Mouse (Mus musculus): Measurements from ENCODE around the gene Ruvbl2.
"Not testable (repeated sequence)": the region's sequence is repeated elsewhere in the genome, so short reads cannot be mapped to it uniquely, and the experiment has no call there.

The Ruvbl2 gene

GRCm38 (mm10) chr7:45420615-45420919, 17.3 kb downstream of the Ruvbl2 start, which contains the start of gene Lhb:
Gene Lhb, plus strand, starts transcription at chr7:45420820.
- DNase-seq = no peak

DNA sequence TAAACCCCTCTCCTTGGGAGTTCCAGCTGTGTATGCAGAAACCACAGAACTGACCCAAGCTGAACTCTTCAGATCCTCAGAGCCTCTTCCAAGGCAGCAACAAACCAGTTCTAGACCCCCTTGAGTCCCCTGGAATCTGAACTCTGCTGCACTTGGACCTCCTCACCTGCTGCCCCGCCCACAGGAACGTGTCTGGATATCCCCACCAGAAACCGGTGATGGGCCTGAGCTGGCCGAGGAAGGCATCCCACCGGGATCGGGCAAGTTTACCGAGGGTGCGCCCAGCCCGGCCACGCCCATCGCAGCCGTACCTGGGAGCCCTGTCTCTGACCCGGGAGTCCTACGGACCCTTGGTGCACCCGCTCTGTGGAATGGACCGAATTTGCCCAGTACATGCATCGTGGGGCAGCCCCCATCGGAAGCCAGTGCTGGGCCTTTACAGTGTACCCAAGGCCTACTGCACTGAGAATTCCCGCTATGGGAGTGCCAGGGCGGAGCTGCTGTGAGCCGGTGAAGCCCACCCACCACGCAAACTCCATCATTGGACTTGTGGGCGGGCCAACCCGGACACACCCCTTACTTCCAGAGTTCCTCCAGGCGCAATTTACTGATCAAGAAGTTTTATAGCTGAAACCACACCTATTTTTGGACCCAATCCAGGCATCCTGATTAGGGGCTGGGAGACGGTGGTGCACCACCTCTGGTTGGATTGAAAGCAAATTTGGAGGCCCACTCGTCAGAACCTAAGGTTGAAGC, 17.9 kb downstream of the Ruvbl2 start:
- no peak for DNase-seq

DNA sequence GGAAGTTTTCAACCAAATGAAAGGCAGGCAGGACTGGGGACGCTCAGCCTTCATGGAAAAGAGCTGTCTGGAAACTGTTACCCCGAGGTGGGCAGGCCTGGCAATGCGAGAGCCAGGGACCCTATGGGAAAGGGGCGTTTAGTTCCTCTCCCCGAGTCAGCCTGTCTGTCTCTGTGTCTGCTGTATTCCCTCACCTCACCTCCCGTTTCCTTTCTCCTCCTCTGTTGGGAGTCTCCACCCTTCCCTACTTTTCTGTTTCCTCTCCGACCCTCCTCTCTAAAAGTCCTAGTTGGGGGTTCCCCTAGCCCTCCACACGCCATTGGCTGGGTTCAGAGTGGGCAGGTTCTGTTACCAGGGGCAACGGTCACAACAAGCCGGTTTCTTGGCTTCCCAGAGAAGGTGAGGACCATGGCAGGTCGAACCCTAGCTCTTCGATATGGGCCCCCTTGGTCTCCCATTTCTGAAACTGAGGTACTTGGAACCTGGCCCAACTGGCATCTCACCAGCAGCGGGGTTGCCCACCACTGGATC, 19.9 kb downstream of the Ruvbl2 start:
- no peak for DNase-seq

- no peak for DNase-seq
These were observed 22.3 kb downstream of the Ruvbl2 start for GRCm38 (mm10) chr7:45415636-45416035.

DNA sequence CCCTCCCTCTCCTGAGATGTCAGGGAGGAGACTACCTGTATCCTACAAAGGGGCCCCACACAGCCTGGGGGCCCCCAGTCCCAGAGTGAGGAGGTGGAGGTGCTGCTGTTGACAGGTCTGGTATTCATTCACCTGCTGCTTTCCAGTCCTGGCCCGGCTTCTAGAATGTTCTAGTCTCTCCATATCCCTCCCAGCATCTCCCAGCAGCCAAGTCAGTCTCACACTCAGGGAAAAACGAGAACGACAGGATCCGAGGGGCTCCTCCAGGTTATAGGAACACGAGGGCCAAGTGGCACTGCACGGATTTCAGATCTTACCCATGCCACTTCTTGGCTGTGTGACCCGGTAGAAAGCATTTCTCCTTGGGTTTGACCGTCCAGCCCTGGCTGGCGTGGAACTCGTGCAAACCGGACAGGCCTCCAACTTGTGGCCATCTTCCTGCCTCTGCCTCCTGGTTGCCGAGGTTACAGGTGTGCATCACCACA, 23.1 kb downstream of the Ruvbl2 start:
- DNase-seq = no peak

DNA sequence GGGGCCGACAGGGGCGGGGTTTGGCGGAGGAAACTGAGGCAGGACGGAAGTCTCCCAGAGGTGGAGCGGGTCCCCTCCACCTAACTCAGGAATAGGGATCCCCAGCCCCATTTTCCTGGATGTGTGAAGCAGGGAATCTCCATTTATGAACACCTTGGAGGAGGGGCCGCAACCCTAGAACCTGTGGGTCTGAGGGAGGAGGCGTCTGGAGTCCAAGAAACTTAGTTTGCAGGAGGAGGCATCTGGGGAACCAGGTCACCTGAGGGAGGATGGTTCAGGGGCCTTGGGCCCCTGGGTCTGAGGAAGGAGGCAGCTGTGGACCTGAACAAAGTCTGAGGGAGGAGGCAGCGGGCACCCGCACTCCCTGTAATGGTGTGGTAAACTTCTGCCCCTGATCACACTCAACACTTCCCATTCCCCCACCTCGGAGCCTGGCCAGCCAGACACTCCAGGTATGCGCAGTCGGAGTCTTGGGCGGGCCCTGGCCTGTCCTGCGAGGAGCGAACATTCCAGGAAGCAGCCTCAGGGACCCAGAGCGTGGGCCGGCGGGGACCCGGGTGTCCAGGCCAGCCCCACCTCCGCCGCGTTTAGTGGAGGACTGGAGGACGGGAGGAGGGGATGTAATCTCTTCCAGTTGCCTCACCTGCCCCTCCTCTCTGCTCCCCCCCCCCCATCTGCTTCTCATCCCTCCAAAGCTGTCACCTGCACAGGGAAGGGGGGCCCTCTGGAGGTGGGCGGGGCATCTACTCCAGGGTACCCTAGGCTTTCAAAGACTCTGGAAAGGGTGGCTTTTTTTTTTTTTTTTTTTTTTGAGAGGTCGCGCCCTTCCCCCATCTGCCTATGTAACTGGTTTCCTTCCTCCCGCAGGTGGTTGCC, 23.8 kb downstream of the Ruvbl2 start:
- peak; percentile 54 for DNase-seq

DNA sequence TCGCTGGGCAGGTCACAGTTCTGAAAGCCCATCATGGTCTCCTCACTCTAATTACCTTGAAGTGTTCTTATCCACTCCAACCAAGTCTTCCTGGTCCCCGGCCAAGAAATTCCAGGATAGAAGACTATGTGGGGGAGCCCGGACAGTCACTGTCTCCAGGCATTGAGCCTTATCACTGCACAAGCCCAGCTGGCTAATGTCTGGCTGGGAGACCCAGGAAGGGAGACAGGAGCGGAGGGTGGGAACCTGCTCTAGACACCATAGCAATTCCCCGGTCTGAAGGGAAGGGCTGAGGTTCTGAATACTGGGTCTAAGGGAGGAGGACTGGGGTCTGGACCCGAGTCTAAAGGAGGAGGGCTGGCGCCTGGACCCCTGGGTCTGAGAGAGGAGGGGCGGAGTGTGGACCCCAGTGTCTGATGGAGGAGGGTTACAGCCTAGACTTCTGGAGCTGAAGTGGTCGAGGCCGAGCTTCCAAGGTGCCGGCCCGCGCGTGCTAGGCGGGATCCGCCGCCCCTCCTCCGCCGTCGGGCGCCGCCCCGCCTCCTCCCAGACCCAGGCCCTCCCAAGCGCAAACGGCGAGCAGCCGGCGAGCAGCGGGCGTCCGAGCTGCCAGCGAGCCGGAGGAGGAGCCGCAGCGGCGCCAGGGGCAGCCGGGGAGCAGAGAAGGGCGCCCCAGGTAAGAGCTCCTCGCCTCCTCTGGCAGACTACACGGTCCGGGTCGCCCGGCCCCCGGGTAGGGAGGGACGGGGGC, 24.6 kb downstream of the Ruvbl2 start, which contains the start of gene Ntf5:
TSS of gene Ntf5 (plus strand) at position 583 of the 751 bp plus-strand sequence.
- DNase-seq = no peak

DNA sequence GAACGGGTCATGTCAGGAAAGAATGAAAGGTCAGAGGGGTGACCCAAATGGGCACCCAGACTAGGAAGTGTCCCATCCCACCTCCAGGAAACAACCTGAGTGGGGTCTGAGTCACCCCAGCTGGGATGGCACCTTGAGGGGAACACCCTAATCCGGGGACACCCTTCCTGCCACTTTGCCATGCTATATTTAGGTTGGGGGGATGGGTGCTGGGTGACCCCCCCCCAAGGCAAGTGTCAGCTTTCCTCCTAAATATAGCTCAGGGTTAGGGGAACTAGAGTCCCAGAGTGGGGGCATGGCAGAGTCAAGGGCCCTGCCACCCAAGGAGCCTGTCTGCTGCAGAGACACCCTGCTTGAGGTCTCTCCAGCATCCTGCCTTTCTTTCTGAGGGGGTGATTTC, 25.5 kb downstream of the Ruvbl2 start:
- no peak for DNase-seq

DNA sequence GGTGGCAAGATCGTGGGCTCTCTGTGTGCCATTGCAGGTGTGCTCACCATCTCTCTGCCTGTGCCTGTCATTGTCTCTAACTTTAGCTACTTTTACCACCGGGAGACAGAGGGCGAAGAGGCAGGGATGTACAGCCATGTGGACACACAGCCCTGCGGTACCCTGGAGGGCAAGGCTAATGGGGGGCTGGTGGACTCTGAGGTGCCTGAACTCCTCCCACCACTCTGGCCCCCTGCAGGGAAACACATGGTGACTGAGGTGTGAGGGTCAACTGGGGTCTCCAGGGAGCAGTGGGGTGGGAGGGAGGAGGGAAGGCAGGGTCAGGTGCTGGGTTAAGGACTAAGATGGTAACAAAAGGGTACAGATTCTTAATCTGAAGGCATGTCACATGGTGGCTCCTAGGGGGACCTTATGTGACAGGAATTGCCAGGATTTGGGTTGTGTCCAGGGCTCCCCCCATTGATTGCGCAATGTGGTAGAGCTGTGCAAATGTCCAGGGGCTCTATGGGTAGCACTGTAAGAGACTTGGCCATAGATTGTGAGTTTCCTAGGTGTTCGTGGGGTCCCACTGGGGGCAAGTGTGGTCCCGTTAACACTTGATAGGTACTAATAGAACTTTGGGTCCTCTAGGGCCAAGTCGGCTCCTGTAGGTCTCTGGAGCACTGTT, 28.3 kb downstream of the Ruvbl2 start:
- no peak for DNase-seq

DNA sequence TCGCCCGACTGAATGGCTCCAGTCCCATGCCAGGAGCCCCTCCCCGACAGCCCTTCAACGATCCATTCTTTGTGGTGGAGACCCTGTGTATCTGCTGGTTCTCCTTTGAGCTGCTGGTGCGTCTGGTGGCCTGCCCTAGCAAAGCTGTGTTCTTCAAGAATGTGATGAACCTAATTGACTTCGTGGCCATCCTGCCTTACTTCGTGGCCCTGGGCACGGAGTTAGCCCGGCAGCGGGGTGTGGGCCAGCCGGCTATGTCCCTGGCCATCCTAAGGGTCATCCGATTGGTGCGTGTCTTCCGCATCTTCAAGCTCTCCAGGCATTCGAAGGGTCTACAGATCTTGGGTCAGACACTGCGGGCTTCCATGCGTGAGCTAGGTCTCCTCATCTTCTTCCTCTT, 28.9 kb downstream of the Ruvbl2 start:
- DNase-seq = no peak

GRCm38 (mm10) chr7:45408351-45408750, 29.5 kb downstream of the Ruvbl2 start:
- DNase-seq = no peak

GRCm38 (mm10) chr7:45407836-45408235, 30.1 kb downstream of the Ruvbl2 start:
- DNase-seq = no peak

DNA sequence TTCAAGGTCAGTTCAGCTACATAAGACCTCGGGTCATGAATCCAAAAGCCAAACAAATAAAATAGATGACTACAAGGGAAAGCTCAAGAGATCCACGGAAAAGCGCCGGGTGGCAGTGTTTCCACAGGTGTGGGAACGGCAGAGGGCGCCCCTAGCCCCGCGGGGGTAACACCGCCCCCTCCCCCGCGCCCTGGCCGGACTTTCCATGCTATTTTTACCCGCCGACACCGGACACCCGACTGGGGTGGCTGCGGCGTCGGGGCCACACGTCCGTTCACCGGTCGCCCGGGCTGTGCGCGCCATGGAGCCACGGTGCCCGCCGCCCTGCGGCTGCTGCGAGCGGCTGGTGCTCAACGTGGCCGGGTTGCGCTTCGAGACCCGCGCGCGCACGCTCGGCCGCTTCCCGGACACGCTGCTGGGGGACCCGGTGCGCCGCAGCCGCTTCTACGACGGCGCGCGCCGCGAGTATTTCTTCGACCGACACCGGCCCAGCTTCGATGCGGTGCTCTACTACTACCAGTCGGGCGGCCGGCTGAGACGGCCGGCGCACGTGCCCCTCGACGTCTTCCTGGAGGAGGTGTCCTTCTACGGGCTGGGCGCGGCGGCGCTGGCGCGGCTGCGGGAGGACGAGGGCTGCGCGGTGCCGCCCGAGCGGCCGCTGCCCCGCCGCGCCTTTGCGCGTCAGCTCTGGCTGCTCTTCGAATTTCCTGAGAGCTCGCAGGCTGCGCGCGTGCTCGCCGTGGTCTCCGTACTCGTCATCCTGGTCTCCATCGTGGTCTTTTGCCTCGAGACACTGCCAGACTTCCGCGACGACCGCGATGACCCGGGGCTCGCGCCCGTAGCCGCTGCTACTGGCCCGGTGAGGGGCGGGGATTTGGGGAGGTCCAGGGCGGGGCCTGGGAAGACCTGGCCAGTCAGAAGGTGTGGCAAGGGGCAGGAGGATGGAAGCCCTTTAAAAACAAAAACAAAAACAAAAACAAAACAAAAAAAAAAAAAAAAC, 31.4 kb downstream of the Ruvbl2 start:
- peak; percentile 57 for DNase-seq

GRCm38 (mm10) chr7:45405091-45406075, 32.5 kb downstream of the Ruvbl2 start, which contains the start of gene Kcna7:
Gene Kcna7, plus strand, starts transcription at chr7:45405653.
- DNase-seq = peak; percentile 84

GRCm38 (mm10) chr7:45403532-45404261, 34.2 kb downstream of the Ruvbl2 start:
- DNase-seq = peak; percentile 77

- DNase-seq = no peak
These were observed 36.3 kb downstream of the Ruvbl2 start for GRCm38 (mm10) chr7:45401521-45402085.

DNA sequence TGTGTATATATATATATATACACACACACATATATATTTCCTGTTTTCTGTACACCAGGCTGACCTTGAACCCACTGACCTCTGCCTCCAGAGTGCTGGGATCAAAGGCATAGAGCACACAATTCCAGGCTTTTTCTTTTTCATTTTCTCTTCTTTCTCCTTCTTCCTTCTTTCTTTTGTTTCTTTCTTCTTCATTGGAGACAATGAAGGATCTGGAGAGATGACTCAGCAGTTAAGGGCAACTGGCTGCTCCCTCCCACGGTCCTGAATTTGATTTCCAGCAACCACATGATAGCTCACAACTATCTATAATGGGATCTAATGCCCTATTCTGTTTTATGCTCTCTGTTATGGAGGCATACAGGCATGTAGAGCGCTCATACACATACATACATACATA, 41.1 kb downstream of the Ruvbl2 start:
- no peak for DNase-seq

DNA sequence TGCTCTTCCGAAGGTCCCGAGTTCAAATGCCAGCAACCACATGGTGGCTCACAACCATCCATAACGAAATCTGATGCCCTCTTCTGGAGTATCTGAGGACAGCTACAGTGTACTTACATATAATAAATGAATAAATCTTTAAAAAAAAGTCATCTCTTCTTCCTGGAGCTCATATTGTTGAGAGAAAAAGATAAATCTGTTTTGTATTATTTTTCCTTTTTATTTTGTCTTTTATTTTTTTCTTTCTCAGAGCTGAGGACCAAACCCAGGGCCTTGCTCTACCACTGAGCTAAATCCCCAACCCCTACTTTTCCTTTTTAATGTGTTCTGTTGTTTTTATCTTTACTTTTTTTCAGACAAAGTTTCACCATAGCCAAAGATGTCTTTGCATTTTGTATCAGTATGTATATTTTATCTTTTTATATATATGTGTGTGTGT, 41.5 kb downstream of the Ruvbl2 start:
- DNase-seq = not testable (repeated sequence)

Measured in kidney, adult 18-20 months (tissue).